Mouse (Mus musculus) spleen, adult 2 months (tissue): Measurements from ENCODE around the gene Cd69. TPM values are rescaled to one million over a fixed set of nuclear protein-coding genes. Genes with fewer than 3 reads are reported as not detected.
A peak's percentile ranks its signal among the peaks of the same experiment; 100 is the strongest.

ENCODE experiments used
- DNase-seq, 2 experiments: peaks; one replicate each; pipeline versions ENCODE4 v3.0.0 to v3.0.0-alpha.2; 2012 to 2021; ENCODE audit warnings: low spot score in 2 of 2, low read depth in 1 of 2
- H3K27ac ChIP-seq: fragments of 200-500 bp; 2 replicates; pipeline ENCODE4 v1.5.1; 2012; ENCODE audit warnings: low read length, inconsistent platforms; ENCODE audit not compliant: insufficient read depth
- H3K27me3 ChIP-seq: fragments of 200-500 bp; 2 replicates; pipeline ENCODE4 v1.6.1; 2012; ENCODE audit warnings: mild to moderate bottlenecking, moderate library complexity, low read length, inconsistent platforms; ENCODE audit not compliant: control insufficient read depth, insufficient read depth
- H3K36me3 ChIP-seq: fragments of 200-500 bp; 2 replicates; pipeline ENCODE4 v1.6.1; 2012; ENCODE audit warnings: mild to moderate bottlenecking, low read length, inconsistent platforms; ENCODE audit not compliant: control insufficient read depth, insufficient read depth
- H3K4me1 ChIP-seq: fragments of 200-500 bp; 2 replicates; pipeline ENCODE4 v1.6.1; 2011; ENCODE audit warnings: inconsistent platforms; ENCODE audit not compliant: control insufficient read depth, insufficient read depth, insufficient read length
- H3K4me3 ChIP-seq: fragments of 200-500 bp; 2 replicates; pipeline ENCODE4 v1.5.1; 2011; ENCODE audit warnings: mild to moderate bottlenecking, inconsistent platforms; ENCODE audit not compliant: insufficient read depth, insufficient read length; ENCODE audit errors: extremely low read depth
- CTCF ChIP-seq: fragments of 200-500 bp; IDR thresholded peaks from 2 replicates; pipeline ENCODE4 v1.5.1; 2011; ENCODE audit warnings: mild to moderate bottlenecking, inconsistent platforms; ENCODE audit not compliant: insufficient read depth, insufficient read length, insufficient replicate concordance; ENCODE audit errors: extremely low read depth
- POLR2A ChIP-seq: fragments of 200-500 bp; IDR thresholded peaks from 2 replicates; pipeline ENCODE4 v1.6.1; 2011; ENCODE audit warnings: low read depth, low read length, inconsistent platforms
- WGBS: fragments of 180-500 bp; shearing (Covaris S2); methylation state at CpG from one replicate; pipeline ENCODE4 v1.1.7; 2018; 5-methylcytosine and 5-hydroxymethylcytosine counted together
- polyA plus RNA-seq: library from polyadenylated mRNA; depleted of rRNA; stranded (reverse); fragments of >200 nt; gene quantifications from 2 replicates; pipeline ENCODE4 v1.2.3, GENCODE M21; 2012

The Cd69 gene
- polyA plus RNA-seq, 1 experiment: 4.4 TPM

DNA sequence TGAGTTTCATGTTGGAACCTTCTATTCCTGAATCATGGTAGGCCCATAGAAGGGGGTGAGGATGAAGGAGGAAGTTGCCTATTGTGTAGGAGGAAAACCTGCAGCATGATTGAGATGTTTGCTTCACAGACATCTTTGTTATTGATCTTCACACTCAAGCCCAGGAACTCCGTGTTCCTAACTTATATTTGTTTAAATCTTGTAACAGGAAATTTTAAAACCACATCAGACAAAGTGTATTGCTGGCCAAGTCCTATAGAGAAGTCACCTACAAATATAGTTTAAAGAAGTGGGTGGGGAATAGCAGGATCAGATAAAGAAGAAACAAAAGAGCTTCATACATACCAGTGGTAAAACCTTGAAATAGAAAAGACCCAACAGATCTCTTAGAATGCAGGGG lies 28.9 kb upstream of the Cd69 start:
- no peak overlapping the region for H3K27ac ChIP-seq
- 12% methylated on average over 1 of the region's 1 CpGs for WGBS
- TF ChIP-seq POLR2A (no peak), CTCF (no peak)
- no peaks in the 10 kb centered on the region; the same call in 1 of the 2 replicates for H3K4me1 ChIP-seq
- no peak for DNase-seq
- no peaks in the 10 kb centered on the region for H3K36me3 ChIP-seq
- no peaks in the 10 kb centered on the region for H3K27me3 ChIP-seq
- H3K4me3 ChIP-seq: no peak overlapping the region

DNA sequence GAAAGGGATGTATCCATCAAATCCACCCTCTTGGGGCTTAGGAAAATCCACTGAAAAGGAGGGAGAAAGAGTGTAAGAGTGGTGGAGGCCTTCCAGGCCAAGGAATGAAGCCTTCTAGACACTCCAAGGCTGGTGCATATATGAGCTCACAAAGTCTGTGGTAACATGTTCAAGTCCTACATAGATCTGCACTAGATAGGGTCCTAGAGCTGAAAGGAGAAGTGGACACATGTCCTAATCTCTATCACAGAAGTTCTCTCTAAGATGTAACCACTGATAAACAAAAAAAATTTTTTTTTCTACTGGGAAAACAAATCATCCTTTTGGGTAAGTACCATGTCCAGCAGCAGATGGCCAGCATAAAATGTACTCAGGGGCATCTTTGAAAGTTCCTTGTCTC lies 13.5 kb upstream of the Cd69 start:
- no peak for TF ChIP-seq CTCF
- TF ChIP-seq POLR2A: no peak
- Histone ChIP-seq H3K27ac (no peak overlapping the region), H3K36me3 (no peaks in the 10 kb centered on the region), H3K27me3 (no peaks in the 10 kb centered on the region), H3K4me3 (no peak overlapping the region), H3K4me1 (peaks cover 2% of the 10 kb centered on the region; the same call in 1 of the 2 replicates)
- DNase-seq: no peak

DNA sequence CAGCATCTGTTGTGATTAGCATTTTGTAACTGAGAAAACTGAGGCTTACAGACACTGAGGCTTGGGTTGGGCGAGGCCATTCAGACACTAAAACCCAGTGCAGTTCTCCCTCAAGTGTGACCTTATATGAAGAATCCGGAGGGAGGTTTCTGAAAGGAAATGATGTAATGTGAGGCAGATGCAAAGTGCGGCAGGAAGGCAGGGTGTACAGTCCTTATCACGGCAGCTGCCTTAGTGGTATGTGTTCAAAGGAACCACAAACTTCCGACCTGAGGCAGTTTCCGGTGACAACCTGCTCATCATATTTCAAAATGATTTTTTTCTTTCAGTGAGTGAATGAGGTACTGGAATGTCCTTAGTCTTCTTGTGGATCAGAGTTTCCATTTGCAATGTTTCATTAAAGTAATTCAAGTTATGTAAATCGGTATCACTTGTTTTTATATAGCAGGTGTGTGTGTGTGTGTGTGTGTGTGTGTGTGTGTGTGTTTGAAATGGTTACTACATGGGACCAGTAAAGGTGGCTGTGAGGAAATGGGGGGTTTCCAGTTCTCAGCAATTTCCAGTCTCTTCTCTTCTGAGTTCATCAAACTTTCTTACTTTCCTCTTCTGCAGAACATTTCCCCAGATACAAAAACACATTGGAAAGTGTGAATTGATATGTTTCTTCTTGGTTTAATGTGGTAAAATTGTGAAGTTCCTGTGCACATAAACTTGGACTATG lies 9.3 kb upstream of the Cd69 start:
- peaks cover 8% of the 10 kb centered on the region for H3K4me1 ChIP-seq
- H3K27me3 ChIP-seq: no peaks in the 10 kb centered on the region
- TF ChIP-seq CTCF: no peak
- no peak for TF ChIP-seq POLR2A
- H3K4me3 ChIP-seq: no peak overlapping the region
- peak; percentile 71 to 95 for DNase-seq
- H3K27ac ChIP-seq: peak overlapping the region; percentile 53; the same call in 1 of the 2 replicates
- no peaks in the 10 kb centered on the region for H3K36me3 ChIP-seq
- 3% methylated on average over 7 of the region's 7 CpGs for WGBS

DNA sequence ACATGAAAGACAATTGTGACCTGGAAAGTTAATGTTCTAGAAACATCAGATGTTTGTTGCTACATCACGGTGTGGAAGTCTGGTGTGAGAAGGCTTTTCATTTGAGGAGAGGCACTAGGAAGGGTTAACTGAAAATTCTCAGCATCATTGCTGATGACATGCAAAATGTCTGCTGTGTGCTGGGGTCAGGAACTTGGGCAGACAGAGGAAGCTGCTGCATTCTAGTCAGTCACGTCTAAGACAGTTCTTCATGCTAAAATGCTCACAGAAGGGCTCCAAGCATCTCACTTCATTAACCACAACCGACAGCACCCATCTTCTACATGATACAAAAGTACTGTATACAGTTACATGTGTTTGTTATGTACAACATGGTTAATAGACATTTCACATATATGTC lies 8.0 kb upstream of the Cd69 start:
- peak in 1 of 2 experiments; percentile 6 for DNase-seq
- Histone ChIP-seq H3K27ac (no peak overlapping the region), H3K4me1 (peaks cover 8% of the 10 kb centered on the region), H3K4me3 (no peak overlapping the region), H3K36me3 (no peaks in the 10 kb centered on the region), H3K27me3 (no peaks in the 10 kb centered on the region)
- TF ChIP-seq POLR2A: no peak
- no peak for TF ChIP-seq CTCF
- WGBS: 21% methylated on average over 3 of the region's 3 CpGs

DNA sequence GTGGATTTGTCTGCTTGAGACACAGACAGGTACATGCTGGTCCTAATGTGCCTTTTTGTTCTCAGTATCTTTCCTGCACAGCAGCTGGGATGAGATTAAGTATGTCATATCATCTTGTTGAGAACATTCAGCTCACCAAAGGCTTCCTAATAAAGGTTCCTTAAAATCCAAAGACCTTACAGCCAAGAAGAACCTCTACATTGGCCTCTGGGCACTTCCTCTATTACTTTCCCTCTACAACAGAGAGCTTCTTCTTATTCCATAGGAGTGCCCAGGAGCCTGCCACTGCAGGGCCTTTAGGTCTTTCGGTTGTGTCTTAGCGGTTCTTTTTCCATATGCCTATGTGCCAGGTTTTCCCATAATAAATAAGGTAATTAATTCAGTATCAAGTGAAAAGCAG lies 1.2 kb upstream of the Cd69 start:
- H3K27ac ChIP-seq: no peak overlapping the region
- DNase-seq: no peak
- peaks cover 3% of the 10 kb centered on the region; the same call in 1 of the 2 replicates for H3K4me1 ChIP-seq
- no peaks in the 10 kb centered on the region for H3K27me3 ChIP-seq
- no peaks in the 10 kb centered on the region for H3K36me3 ChIP-seq
- TF ChIP-seq POLR2A (no peak), CTCF (no peak)
- WGBS: 82% methylated on average over 2 of the region's 2 CpGs
- no peak overlapping the region for H3K4me3 ChIP-seq

DNA sequence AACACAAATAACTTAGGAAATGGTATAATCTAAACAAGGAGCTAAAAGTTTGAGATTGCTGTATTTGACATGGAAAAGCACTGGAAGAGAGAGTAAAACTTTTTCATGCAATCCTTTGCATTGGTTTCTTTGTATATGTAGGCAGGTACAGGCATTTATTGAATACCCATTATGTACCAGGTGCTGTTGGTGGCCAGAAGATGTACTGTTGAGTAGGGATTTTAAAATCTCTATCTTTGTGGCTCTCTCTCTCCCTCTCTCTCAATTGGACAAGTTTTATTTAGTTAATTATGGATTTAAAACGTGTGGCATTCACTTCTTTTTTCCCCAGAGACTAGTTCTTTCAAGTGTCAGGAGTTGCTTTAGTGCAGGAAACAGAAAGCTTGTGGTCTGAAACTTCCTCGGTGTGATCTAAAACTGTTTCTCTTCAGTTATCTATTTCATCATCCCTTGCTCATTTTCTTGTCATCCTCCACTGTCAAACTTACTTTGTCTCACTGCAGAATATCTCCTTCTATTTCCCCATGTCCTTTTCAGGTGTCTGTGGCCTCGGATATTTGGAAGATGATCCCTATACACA lies 478 bp upstream of the Cd69 start:
- no peak for DNase-seq
- 4% methylated on average over 3 of the region's 3 CpGs for WGBS

DNA sequence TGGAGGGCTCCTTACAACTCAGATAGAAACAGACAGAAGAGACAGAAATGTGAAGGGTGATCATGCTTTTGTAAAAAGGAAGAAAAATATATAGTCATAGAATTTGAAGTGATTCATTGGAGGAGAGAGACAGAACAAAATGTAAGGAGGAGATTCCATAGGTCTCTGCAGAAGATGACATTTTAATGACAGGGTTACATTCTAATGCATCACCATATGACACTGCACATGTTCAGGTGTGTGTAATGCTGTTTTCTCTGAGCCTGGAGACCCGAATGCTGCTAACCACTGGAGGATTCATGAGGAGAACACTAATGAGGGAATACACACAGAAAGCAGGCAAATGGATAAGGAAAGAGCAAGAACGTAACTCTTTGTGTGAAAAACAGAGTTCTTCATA lies 760 bp downstream of the Cd69 start:
- Histone ChIP-seq H3K4me1 (peaks cover 3% of the 10 kb centered on the region; the same call in 1 of the 2 replicates), H3K27ac (no peak overlapping the region; the same call in 1 of the 2 replicates), H3K27me3 (no peaks in the 10 kb centered on the region), H3K36me3 (peaks cover 10% of the 10 kb centered on the region), H3K4me3 (peak overlapping the region; percentile 51)
- 28% methylated on average over 2 of the region's 2 CpGs for WGBS
- no peak for TF ChIP-seq CTCF
- no peak for TF ChIP-seq POLR2A
- DNase-seq: no peak

More for the DNA sequence above, 478 bp upstream of the Cd69 start:
- Histone ChIP-seq H3K4me1 (peaks cover 3% of the 10 kb centered on the region; the same call in 1 of the 2 replicates), H3K4me3 (no peak overlapping the region; the same call in 1 of the 2 replicates), H3K27ac (peak overlapping the region; percentile 30; the same call in 1 of the 2 replicates), H3K27me3 (no peaks in the 10 kb centered on the region), H3K36me3 (peaks cover 2% of the 10 kb centered on the region; the same call in 1 of the 2 replicates)
- no peak for TF ChIP-seq POLR2A
- TF ChIP-seq CTCF: no peak
